Mouse (Mus musculus): ENCODE results near the gene Defb7. TPM values are rescaled to one million over a fixed set of nuclear protein-coding genes. Genes with fewer than 3 reads are reported as not detected.

The Defb7 gene
- polyA plus RNA-seq, 1 experiment from 2014 or later = not detected

Small RNA genes within 50 kb of the gene (microRNA-seq; reads per million reads assigned to microRNA genes)
- not detected for gene Gm27288 (ENCODE audit: borderline number of aligned reads)
- not detected for gene Gm27852 (ENCODE audit: borderline number of aligned reads)

Other genes with a start within 250 kb of the Defb7 start
- gene Defb5, start 247.5 kb upstream of the Defb7 start, polyA plus RNA-seq (2014; fragmentation: Nextera tagmentation; extraction: Ambion mirVana) = not detected in 2 replicates
- not detected in 2 replicates for gene Defb3, start 201.7 kb upstream of the Defb7 start, polyA plus RNA-seq (2014; fragmentation: Nextera tagmentation; extraction: Ambion mirVana)
- gene Defb8, start 47.5 kb upstream of the Defb7 start, polyA plus RNA-seq (2014; fragmentation: Nextera tagmentation; extraction: Ambion mirVana) = not detected in 2 replicates
- gene 4930467E23Rik, start 234.5 kb downstream of the Defb7 start, polyA plus RNA-seq (2014; fragmentation: Nextera tagmentation; extraction: Ambion mirVana) = not detected in 2 replicates